Mouse (Mus musculus) neural tube, embryonic 14.5 days (tissue): ENCODE measurements around the gene Rabggtb. TPM values are rescaled to one million over a fixed set of nuclear protein-coding genes. Genes with fewer than 3 reads are reported as not detected.
A peak's percentile ranks its signal among the peaks of the same experiment; 100 is the strongest.

Source experiments
- ATAC-seq: fragments of 200-750 bp; cut with Nextera tagmentation; 2 replicates; pipeline ENCODE4 v1.8.0; 2017; ENCODE audit warnings: low read depth, mild to moderate bottlenecking, moderate TSS enrichment, moderate library complexity
- H3K27ac ChIP-seq: fragments of 300-500 bp; sonication (generic); 2 replicates; pipeline ENCODE4 v1.5.1; 2014; ENCODE audit warnings: low read depth, mild to moderate bottlenecking, control low read depth, low read length, moderate library complexity, mixed read lengths
- H3K27me3 ChIP-seq: fragments of 300-500 bp; sonication (generic); 2 replicates; pipeline ENCODE4 v1.6.1; 2014; ENCODE audit warnings: low read length; ENCODE audit not compliant: control insufficient read depth, insufficient read depth
- H3K36me3 ChIP-seq: fragments of 300-500 bp; sonication (generic); 2 replicates; pipeline ENCODE4 v1.6.1; 2014; ENCODE audit warnings: low read length, mixed read lengths; ENCODE audit not compliant: control insufficient read depth, insufficient read depth
- H3K4me1 ChIP-seq: fragments of 300-500 bp; sonication (generic); 2 replicates; pipeline ENCODE4 v1.6.1; 2014; ENCODE audit warnings: low read length; ENCODE audit not compliant: control insufficient read depth, insufficient read depth
- H3K4me2 ChIP-seq: fragments of 300-500 bp; sonication (generic); 2 replicates; pipeline ENCODE4 v1.6.1; 2014; ENCODE audit warnings: mild to moderate bottlenecking, low read depth, low read length, control low read depth
- H3K4me3 ChIP-seq: fragments of 300-500 bp; sonication (generic); 2 replicates; pipeline ENCODE4 v1.5.1; 2014; ENCODE audit warnings: low read depth, low read length, control low read depth, mixed read lengths
- H3K9ac ChIP-seq: fragments of 300-500 bp; sonication (generic); replicated peaks from 2 replicates; pipeline ENCODE4 v1.6.1; 2014; ENCODE audit warnings: low read depth, mild to moderate bottlenecking, control low read depth, low read length, mixed read lengths
- H3K9me3 ChIP-seq: fragments of 300-500 bp; sonication (generic); 2 replicates; pipeline ENCODE4 v1.6.1; 2016; ENCODE audit warnings: low read length; ENCODE audit not compliant: control insufficient read depth
- WGBS: fragments of 180-500 bp; shearing (Covaris S2); extraction: QIAGEN DNeasy Blood & Tissue Kit; methylation state at CpG from one replicate; pipeline ENCODE4 v1.1.7; 2014; 5-methylcytosine and 5-hydroxymethylcytosine counted together
- polyA plus RNA-seq: library from polyadenylated mRNA; unstranded; fragments of >200 nt; fragmentation: Nextera tagmentation; extraction: Ambion mirVana; gene quantifications from 2 replicates; pipeline ENCODE4 v1.2.1, GENCODE M21; 2014

Gene Rabggtb
- polyA plus RNA-seq, 1 experiment from 2014 or later: 54.0 TPM

- Histone ChIP-seq H3K27me3 (no peaks in the 10 kb centered on the region), H3K4me1 (no peaks in the 10 kb centered on the region), H3K4me2 (no peak overlapping the region), H3K36me3 (peaks cover 7% of the 10 kb centered on the region), H3K27ac (no peak overlapping the region), H3K4me3 (no peak overlapping the region), H3K9me3 (no peaks in the 10 kb centered on the region), H3K9ac (no peak overlapping the region)
- WGBS: 98% methylated on average over 11 of the region's 11 CpGs
- no peak for ATAC-seq
Measured at GRCm38 (mm10) chr3:153929526-153929925, 16.7 kb upstream of the Rabggtb start.

- H3K36me3 ChIP-seq: no peaks in the 10 kb centered on the region; the same call in 1 of the 2 replicates
- 92% methylated on average over 7 of the region's 7 CpGs for WGBS
- H3K4me1 ChIP-seq: no peaks in the 10 kb centered on the region
- H3K9ac ChIP-seq: no peak overlapping the region
- H3K4me3 ChIP-seq: no peak overlapping the region
- no peak overlapping the region for H3K27ac ChIP-seq
- no peaks in the 10 kb centered on the region for H3K27me3 ChIP-seq
- ATAC-seq: no peak
- H3K4me2 ChIP-seq: no peak overlapping the region
- H3K9me3 ChIP-seq: no peaks in the 10 kb centered on the region
Measured at GRCm38 (mm10) chr3:153926333-153926732, 13.5 kb upstream of the Rabggtb start.

- ATAC-seq: no peak
- H3K9ac ChIP-seq: no peak overlapping the region
- no peak overlapping the region for H3K4me3 ChIP-seq
- no peak overlapping the region for H3K27ac ChIP-seq
- H3K4me2 ChIP-seq: no peak overlapping the region
- no peaks in the 10 kb centered on the region for H3K27me3 ChIP-seq
- no peaks in the 10 kb centered on the region for H3K4me1 ChIP-seq
- H3K36me3 ChIP-seq: no peaks in the 10 kb centered on the region; the same call in 1 of the 2 replicates
- WGBS: 96% methylated on average over 10 of the region's 10 CpGs
- H3K9me3 ChIP-seq: no peaks in the 10 kb centered on the region
Measured at GRCm38 (mm10) chr3:153921147-153921910, 8.5 kb upstream of the Rabggtb start.

GRCm38 (mm10) chr3:153917200-153917599 is 4.4 kb upstream of the Rabggtb start:
- 7% methylated on average over 1 of the region's 1 CpGs for WGBS
- H3K9ac ChIP-seq: no peak overlapping the region
- no peaks in the 10 kb centered on the region for H3K9me3 ChIP-seq
- H3K27me3 ChIP-seq: no peaks in the 10 kb centered on the region
- no peak overlapping the region for H3K27ac ChIP-seq
- no peaks in the 10 kb centered on the region for H3K36me3 ChIP-seq
- ATAC-seq: no peak
- H3K4me2 ChIP-seq: no peak overlapping the region
- no peak overlapping the region for H3K4me3 ChIP-seq
- H3K4me1 ChIP-seq: peaks cover 3% of the 10 kb centered on the region; the same call in 1 of the 2 replicates

GRCm38 (mm10) chr3:153913510-153914243 is 868 bp upstream of the Rabggtb start:
- ATAC-seq: no peak
- Histone ChIP-seq H3K4me2 (peak overlapping the region; percentile 92), H3K27ac (peak overlapping the region; percentile 93), H3K4me3 (peak overlapping the region; percentile 73), H3K27me3 (no peaks in the 10 kb centered on the region), H3K9ac (peak overlapping the region; percentile 82), H3K36me3 (peaks cover 19% of the 10 kb centered on the region), H3K9me3 (no peaks in the 10 kb centered on the region), H3K4me1 (peaks cover 25% of the 10 kb centered on the region)
- 44% methylated on average over 6 of the region's 6 CpGs for WGBS

GRCm38 (mm10) chr3:153911882-153912440 is 848 bp downstream of the Rabggtb start:
- Histone ChIP-seq H3K4me1 (peaks cover 25% of the 10 kb centered on the region), H3K27me3 (no peaks in the 10 kb centered on the region), H3K9ac (peak overlapping the region; percentile 90), H3K4me3 (peak overlapping the region; percentile 73), H3K36me3 (peaks cover 31% of the 10 kb centered on the region), H3K4me2 (peak overlapping the region; percentile 92), H3K27ac (no peak overlapping the region; the same call in 1 of the 2 replicates), H3K9me3 (no peaks in the 10 kb centered on the region)
- ATAC-seq: no peak
- 3% methylated on average over 12 of the region's 12 CpGs for WGBS

GRCm38 (mm10) chr3:153911197-153911881 is 1.5 kb downstream of the Rabggtb start:
- WGBS: 46% methylated on average over 8 of the region's 8 CpGs
- no peak for ATAC-seq
- Histone ChIP-seq H3K4me1 (peaks cover 25% of the 10 kb centered on the region), H3K9ac (peak overlapping the region; percentile 90; the same call in 1 of the 2 replicates), H3K27ac (no peak overlapping the region; the same call in 1 of the 2 replicates), H3K27me3 (no peaks in the 10 kb centered on the region), H3K4me2 (peak overlapping the region; percentile 92), H3K4me3 (peak overlapping the region; percentile 73), H3K36me3 (peaks cover 31% of the 10 kb centered on the region), H3K9me3 (no peaks in the 10 kb centered on the region)

- Histone ChIP-seq H3K27me3 (no peaks in the 10 kb centered on the region), H3K4me2 (peak overlapping the region; percentile 92; the same call in 1 of the 2 replicates), H3K9ac (0 out of 2 replicates have a peak overlapping the region, but pooled peaks have one; percentile 8), H3K9me3 (no peaks in the 10 kb centered on the region), H3K27ac (no peak overlapping the region), H3K36me3 (peaks cover 39% of the 10 kb centered on the region), H3K4me1 (peaks cover 25% of the 10 kb centered on the region), H3K4me3 (no peak overlapping the region)
- ATAC-seq: no peak
- 70% methylated on average over 7 of the region's 7 CpGs for WGBS
Measured at GRCm38 (mm10) chr3:153910489-153910888, 2.3 kb downstream of the Rabggtb start.
